Mouse (Mus musculus) embryonic fibroblast, embryonic 13.5 days (primary cell): ENCODE results near the gene Snai3. TPM values are rescaled to one million over a fixed set of nuclear protein-coding genes. Genes with fewer than 3 reads are reported as not detected.

Experiments
- H3K27ac ChIP-seq: 2 replicates; pipeline ENCODE4 v1.5.1; 2012; ENCODE audit warnings: low read length, control low read depth, inconsistent platforms; ENCODE audit not compliant: insufficient read depth
- H3K4me1 ChIP-seq: 2 replicates; pipeline ENCODE4 v1.6.1; 2011; ENCODE audit warnings: low read length; ENCODE audit not compliant: control insufficient read depth, insufficient read depth
- H3K4me3 ChIP-seq: 2 replicates; pipeline ENCODE4 v1.5.1; 2011; ENCODE audit warnings: mild to moderate bottlenecking, control low read depth, low read length; ENCODE audit not compliant: insufficient read depth
- CTCF ChIP-seq: IDR thresholded peaks from 2 replicates; pipeline ENCODE4 v1.5.1; 2011; ENCODE audit warnings: mild to moderate bottlenecking, control low read depth, low read length, moderate library complexity, borderline replicate concordance; ENCODE audit not compliant: insufficient read depth
- POLR2A ChIP-seq: IDR thresholded peaks from 2 replicates; pipeline ENCODE4 v1.6.1; 2011; ENCODE audit warnings: low read depth, mild to moderate bottlenecking, control low read depth, low read length, moderate library complexity
- polyA plus RNA-seq: library from polyadenylated mRNA; stranded (reverse); fragments of >200 nt; gene quantifications from 2 replicates; pipeline ENCODE4 v1.2.4, GENCODE M21; 2011; ENCODE audit warnings: low read depth; ENCODE audit not compliant: missing spikeins, insufficient read length

Snai3 gene
- polyA plus RNA-seq, 1 experiment = not detected

DNA sequence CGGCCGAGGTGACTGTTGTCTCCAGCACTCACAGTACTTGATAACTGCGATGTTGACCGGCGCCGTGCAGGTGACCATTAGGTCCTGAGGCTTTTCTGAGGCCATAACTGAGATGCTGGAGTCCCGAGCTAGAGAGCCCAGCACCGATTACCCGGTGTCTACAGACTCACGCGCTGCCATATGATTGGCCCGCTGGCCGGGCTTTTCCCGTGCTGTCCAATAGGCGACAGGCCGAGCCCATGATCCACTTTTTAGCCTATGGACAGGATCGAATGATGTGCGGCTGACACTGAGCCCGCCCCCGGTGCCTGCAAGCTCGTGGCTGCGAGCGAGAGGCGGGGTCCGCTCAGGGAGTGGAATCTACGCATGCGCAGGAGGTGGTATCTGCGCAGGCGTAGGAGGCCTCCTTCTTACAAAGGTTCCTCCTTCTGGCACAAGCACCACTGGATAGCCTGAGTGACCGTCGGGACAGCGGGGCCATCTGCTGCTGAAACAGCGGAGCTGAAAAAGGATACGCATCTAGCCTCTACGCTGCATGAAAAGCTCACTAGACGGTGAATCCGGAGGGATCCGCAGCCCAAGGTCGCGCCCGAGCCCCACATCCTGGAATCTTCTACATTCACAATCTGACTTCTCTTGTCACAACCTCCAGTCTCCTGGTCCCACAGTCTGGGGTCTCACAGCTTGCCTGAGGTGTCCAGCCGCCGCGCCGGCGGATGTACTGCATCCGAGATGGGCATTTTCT is 17.1 kb downstream of the Snai3 start, which contains the start of gene Mvd:
Gene Mvd (minus strand): TSS at position 161 of the 745 bp plus-strand sequence.
- peak; percentile 99 for TF ChIP-seq POLR2A
- peak; percentile 34; the same call in 1 of the 2 replicates for TF ChIP-seq CTCF
- peak within 1 kb of the TSS; percentile 62 for H3K27ac ChIP-seq
- H3K4me1 ChIP-seq = no peaks in the 10 kb centered on the region
- H3K4me3 ChIP-seq = peak within 1 kb of the TSS; percentile 73

DNA sequence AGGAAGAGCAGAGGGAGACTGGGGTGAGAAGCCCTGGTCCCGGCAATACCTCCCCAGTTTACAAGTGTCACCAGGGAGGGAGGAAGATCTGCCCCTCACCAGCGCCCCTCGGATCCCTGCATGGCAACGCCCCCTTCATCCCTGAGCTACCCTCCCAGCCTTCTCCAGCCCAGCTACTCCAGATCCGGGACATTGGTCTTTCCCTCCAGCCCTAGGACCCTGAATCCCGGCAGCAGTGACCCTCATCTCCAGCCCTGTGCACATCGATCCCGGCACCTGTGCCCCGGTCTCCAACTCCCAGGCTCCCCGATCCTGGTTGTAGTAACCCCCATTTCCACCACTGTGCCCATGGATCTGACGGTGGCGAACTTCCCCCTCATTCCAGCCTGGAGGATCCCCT is 17.8 kb downstream of the Snai3 start:
- TF ChIP-seq POLR2A = no peak
- no peak for TF ChIP-seq CTCF
- Histone ChIP-seq H3K4me3 (peak overlapping the region; percentile 73), H3K4me1 (no peaks in the 10 kb centered on the region), H3K27ac (peak overlapping the region; percentile 12; the same call in 1 of the 2 replicates)

DNA sequence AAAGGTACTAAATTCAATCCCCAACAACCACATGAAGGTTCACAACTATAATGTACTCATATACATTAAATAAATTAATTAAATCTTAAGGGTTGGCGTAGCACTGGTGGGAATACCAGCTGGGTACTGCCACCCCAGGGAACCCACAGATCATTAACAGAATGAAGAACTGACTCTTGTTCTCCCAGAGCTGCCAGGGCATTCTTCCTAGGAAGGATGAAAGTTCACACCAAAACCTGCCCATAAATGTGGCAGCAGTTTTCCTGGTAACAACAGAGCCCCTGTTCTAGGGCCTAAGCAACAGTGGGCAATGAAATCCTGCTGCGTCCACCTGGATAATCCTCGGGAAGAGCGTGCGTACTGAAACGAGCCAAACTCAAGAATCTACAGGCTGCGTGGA is 18.2 kb downstream of the Snai3 start:
- H3K4me1 ChIP-seq = no peaks in the 10 kb centered on the region
- no peak overlapping the region for H3K27ac ChIP-seq
- TF ChIP-seq CTCF (no peak), POLR2A (no peak)
- H3K4me3 ChIP-seq = peak overlapping the region; percentile 73

DNA sequence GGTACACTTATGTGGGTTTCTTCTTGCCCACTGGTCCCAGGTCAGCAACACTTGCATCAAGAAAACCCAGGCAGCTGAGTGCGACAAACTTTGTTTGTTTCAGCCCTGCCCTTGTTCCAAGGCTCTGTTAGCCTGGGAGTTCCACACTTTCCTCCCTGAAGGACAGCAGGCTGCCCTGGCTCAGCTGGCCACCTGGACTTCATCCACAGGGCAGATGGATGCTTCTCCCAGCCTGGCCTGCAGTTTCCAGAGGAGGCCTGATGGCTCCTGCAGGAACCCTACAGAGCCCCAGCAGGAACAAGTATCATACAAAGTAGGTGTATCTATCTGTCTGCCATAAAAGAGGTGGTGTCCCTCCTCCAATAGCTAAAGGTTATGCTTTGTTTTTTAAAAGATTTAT is 19.2 kb downstream of the Snai3 start:
- H3K27ac ChIP-seq = no peak overlapping the region
- no peak overlapping the region for H3K4me3 ChIP-seq
- TF ChIP-seq POLR2A (no peak), CTCF (no peak)
- no peaks in the 10 kb centered on the region for H3K4me1 ChIP-seq

DNA sequence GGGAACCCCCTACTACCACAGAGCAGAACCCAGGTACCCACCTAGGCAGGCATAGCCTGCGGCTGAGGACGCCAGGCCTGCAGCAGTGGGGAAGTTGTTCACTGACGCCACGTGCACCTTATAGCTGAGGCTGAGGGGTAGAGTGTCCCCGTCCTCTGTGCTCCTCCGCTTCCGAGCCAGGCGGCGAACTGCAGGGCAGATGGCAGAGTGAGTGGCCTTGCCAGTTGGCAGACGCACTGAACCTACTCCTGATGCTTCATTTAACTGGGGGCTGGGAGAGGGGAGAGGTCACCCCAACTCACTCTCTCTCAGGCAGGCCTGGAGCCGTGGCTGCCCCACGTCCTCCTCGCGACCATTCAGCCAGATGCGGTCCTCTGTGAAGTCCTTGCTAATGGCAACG is 21.2 kb downstream of the Snai3 start:
- Histone ChIP-seq H3K27ac (no peak overlapping the region), H3K4me3 (no peak overlapping the region), H3K4me1 (no peaks in the 10 kb centered on the region)
- TF ChIP-seq POLR2A (no peak), CTCF (no peak)

DNA sequence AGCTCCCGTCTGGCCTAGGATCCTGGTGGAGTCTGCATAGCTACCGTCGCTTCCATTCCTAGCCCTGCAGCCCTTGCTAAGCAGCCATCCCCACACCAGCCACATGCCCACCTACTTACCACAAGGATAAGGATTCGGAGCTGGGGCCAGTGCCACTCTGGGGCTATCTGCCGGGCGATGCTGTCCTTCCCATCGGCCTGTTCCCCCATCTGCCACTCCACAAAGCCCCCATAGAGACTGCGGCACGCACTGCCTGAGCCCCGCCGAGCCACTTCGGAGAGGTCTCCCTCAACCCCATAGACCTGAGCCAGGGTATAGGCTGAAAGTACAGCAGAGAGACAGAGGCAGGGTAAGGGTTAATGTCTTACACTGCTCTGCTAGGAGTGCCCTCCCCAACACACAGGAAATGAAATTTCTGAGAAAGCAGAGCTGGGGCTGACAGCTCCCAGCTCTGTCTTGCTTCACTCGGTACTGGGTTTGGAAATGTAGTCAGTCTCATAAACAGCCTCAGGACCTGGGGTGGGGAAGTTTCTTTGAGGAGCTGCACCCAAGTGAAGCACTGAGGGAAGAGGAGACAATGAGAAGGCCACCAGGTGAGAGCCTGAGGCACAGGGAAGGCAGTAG is 22.7 kb downstream of the Snai3 start:
- no peak overlapping the region for H3K27ac ChIP-seq

DNA sequence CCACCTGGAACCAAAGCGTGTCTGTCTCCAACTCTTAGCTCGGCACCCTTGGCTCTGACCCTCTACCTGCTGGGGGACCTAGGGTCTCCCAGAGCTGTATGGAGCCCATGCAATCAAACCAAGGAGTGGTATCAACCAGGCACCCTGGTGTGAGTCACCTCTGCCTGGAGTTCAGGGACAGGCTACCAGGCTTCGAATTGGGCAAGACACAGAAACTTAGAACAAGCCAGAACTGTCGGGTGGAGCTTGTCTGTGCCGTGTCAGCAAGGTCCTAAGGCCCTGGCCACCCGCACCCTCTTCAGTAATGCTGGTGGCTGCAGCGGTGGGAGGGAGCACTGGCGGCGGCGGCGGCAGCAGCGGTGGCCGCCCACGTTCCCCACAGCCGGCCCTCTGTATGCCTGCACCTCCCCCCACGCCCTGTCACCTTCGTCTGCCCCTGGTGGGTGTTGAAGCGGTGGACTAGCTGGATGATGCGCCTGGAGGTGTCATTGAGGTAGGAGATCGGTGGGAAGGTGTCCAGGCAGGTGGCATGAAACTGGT is 23.9 kb downstream of the Snai3 start:
- no peaks in the 10 kb centered on the region for H3K4me1 ChIP-seq
- no peak for TF ChIP-seq CTCF
- TF ChIP-seq POLR2A = no peak
- no peak overlapping the region for H3K4me3 ChIP-seq
- no peak overlapping the region for H3K27ac ChIP-seq

More for the DNA sequence above, 22.7 kb downstream of the Snai3 start:
- no peak overlapping the region for H3K4me3 ChIP-seq
- H3K4me1 ChIP-seq = no peaks in the 10 kb centered on the region
- no peak for TF ChIP-seq CTCF
- TF ChIP-seq POLR2A = no peak

DNA sequence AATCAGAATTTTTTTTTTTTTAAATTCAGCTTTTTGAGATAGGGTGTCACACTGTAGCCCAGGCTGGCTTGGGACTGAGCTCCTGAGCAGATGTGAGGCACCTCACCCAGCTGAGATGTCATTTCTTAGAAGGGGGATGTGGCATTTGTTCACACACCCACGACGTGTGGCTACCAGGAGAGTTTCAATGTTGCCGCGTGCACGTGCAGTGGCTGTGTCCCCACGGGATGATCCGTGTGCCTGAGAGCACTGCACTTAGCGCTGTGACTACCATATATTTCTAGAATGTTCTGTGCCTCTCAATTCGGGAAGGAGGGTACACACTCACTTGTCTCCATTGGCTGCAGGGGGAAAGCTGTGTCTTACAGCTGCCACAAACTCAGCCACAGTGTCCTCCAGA is 24.4 kb downstream of the Snai3 start:
- Histone ChIP-seq H3K4me1 (no peaks in the 10 kb centered on the region), H3K27ac (no peak overlapping the region), H3K4me3 (no peak overlapping the region)
- TF ChIP-seq CTCF (no peak), POLR2A (no peak)

DNA sequence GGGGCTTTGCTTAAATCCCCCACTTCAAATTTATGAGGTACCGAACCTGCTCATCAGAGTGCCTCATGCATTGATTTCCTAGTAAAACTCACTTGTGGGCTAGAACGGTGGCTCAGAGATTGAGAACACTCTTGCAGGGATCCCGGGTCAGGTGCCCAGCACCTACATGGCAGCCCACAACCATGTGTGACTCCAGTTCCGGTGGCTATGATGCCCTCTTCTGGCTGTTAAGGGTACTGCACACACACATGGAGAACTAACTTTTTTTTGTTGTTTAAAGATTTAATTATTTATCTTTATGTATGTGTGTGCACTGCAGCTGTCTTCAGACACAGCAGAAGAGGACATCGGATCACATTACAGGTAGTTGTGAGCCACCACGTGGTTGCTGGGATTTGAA is 25.2 kb downstream of the Snai3 start:
- Histone ChIP-seq H3K4me3 (no peak overlapping the region), H3K4me1 (no peaks in the 10 kb centered on the region), H3K27ac (no peak overlapping the region)
- TF ChIP-seq CTCF (peak; percentile 12; the same call in 1 of the 2 replicates), POLR2A (no peak)
